In the genomic region with DNA sequence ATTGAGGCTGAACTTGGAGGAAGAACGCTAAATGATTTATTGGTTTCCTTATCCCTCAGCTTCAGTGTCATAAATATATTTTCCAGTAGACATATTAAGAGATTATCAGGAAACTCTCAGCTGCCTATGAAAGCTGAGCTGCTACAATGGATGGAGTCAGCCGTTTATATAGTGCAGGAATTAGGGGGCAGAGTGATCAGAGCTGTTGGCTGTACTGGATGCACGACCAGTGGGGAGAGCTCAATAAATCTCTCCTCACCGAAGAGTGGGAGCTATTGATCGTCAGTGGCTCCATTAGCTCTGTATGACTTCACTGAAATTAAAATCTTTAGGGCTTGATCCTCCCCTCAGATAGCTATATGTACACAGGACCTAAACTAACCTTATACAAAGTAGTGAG, we compare ENCODE assay signal across 19 mouse cellular contexts.
DNase-seq lines count a peak whose midpoint lies in the region; ATAC-seq and TF ChIP-seq lines count a peak whose summit lies in the region.
"Had no signal": no experiment of that assay in that cellular context is flagged by ENCODE, and none has a peak within 500 bp of the region (broad histone marks: within the 10 kb centered on the region; RNA-seq: fewer than 3 reads in every experiment).

No protein-coding gene starts in this region.

- no peak for TF ChIP-seq CTCF in midbrain, postnatal 0 days (IDR thresholded peaks at IDR 0.05)
- no peak for TF ChIP-seq CTCF in brain, embryonic 14.5 days (IDR thresholded peaks at IDR 0.05; ENCODE audit: borderline replicate concordance, extremely low read depth, insufficient read depth, insufficient read length)

- H3K27ac ChIP-seq in midbrain, embryonic 11.5 days (ENCODE audit: low read depth, low read length), result no peak overlapping the region
- no peak overlapping the region for H3K27ac ChIP-seq in midbrain, postnatal 0 days (ENCODE audit: low read depth, low read length)
- H3K27ac ChIP-seq in neural tube, embryonic 15.5 days (replicated peaks), result no peak overlapping the region
- H3K27ac ChIP-seq: embryonic facial prominence, embryonic 13.5 days; forebrain, embryonic 13.5 days; heart, embryonic 10.5 days; hindbrain, embryonic 12.5 days had no signal

- ATAC-seq in midbrain, embryonic 11.5 days (ENCODE audit: low FRiP score), result peak; percentile 57; the same call in 1 of the 2 replicates
- no peak for ATAC-seq in midbrain, postnatal 0 days (ENCODE audit: low FRiP score)
- peak; percentile 45; the same call in 1 of the 2 replicates for ATAC-seq in neural tube, embryonic 15.5 days (ENCODE audit: low FRiP score)
- ATAC-seq: forebrain, embryonic 13.5 days; hindbrain, embryonic 16.5 days had no signal

- H3K4me2 ChIP-seq in midbrain, embryonic 11.5 days, result no peak overlapping the region
- H3K4me2 ChIP-seq in midbrain, postnatal 0 days (ENCODE audit: low read depth, low read length, poor library complexity, severe bottlenecking), result no peak overlapping the region
- H3K4me2 ChIP-seq in neural tube, embryonic 15.5 days, result no peak overlapping the region
- H3K4me2 ChIP-seq: embryonic facial prominence, embryonic 13.5 days; forebrain, embryonic 13.5 days; hindbrain, embryonic 12.5 days had no signal

- DNase-seq in midbrain, embryonic 11.5 days (ENCODE audit: low spot score, missing footprints), result no peak
- no peak for DNase-seq in midbrain, postnatal 0 days (ENCODE audit: low spot score)
- DNase-seq in brain, embryonic 14.5 days (ENCODE audit: low read depth), result peak; percentile 7
- DNase-seq in mesoderm, embryonic 11.5 days (ENCODE audit: low read depth, low spot score), result peak; percentile 16
- no peak for DNase-seq in liver
- DNase-seq: adrenal gland, adult 2 months; adrenal gland, postnatal 25 days; cerebellum, adult 11 months; cerebellum, adult 8-10 months; cerebellum, postnatal 14 days; heart, adult 18-20 months; heart, postnatal 10 days; heart, postnatal 4 days had no signal

- no peaks in the 10 kb centered on the region for H3K4me1 ChIP-seq in midbrain, embryonic 11.5 days (ENCODE audit: control insufficient read depth, insufficient read depth, low read length)
- no peaks in the 10 kb centered on the region for H3K4me1 ChIP-seq in midbrain, postnatal 0 days (ENCODE audit: insufficient read depth, low read length)
- no peaks in the 10 kb centered on the region for H3K4me1 ChIP-seq in neural tube, embryonic 15.5 days
- H3K4me1 ChIP-seq: embryonic facial prominence, embryonic 13.5 days; forebrain, embryonic 13.5 days; heart, embryonic 10.5 days; hindbrain, embryonic 12.5 days had no signal

- H3K27me3 ChIP-seq in midbrain, embryonic 11.5 days (ENCODE audit: control insufficient read depth, insufficient read depth, low read length), result no peaks in the 10 kb centered on the region
- no peaks in the 10 kb centered on the region for H3K27me3 ChIP-seq in midbrain, postnatal 0 days (ENCODE audit: insufficient read depth, low read length)
- H3K27me3 ChIP-seq in neural tube, embryonic 15.5 days (replicated peaks), result no peaks in the 10 kb centered on the region
- H3K27me3 ChIP-seq: embryonic facial prominence, embryonic 13.5 days; forebrain, embryonic 13.5 days; hindbrain, embryonic 12.5 days had no signal

- WGBS in midbrain, embryonic 11.5 days, result 74% methylated on average over 5 of the region's 5 CpGs
- 68% methylated on average over 5 of the region's 5 CpGs for WGBS in midbrain, postnatal 0 days
- WGBS in neural tube, embryonic 15.5 days, result 48% methylated on average over 5 of the region's 5 CpGs

- no peak overlapping the region for H3K9ac ChIP-seq in midbrain, embryonic 11.5 days (ENCODE audit: low read length)
- H3K9ac ChIP-seq in midbrain, postnatal 0 days (replicated peaks; ENCODE audit: low read length, poor library complexity, severe bottlenecking), result no peak overlapping the region
- no peak overlapping the region for H3K9ac ChIP-seq in neural tube, embryonic 15.5 days (replicated peaks)
- H3K9ac ChIP-seq: embryonic facial prominence, embryonic 13.5 days; forebrain, embryonic 13.5 days; hindbrain, embryonic 12.5 days had no signal

- no peak overlapping the region for H3K4me3 ChIP-seq in midbrain, embryonic 11.5 days (ENCODE audit: low read depth, low read length)
- no peak overlapping the region for H3K4me3 ChIP-seq in midbrain, postnatal 0 days (ENCODE audit: low read depth, low read length)
- no peak overlapping the region for H3K4me3 ChIP-seq in neural tube, embryonic 15.5 days (replicated peaks)
- H3K4me3 ChIP-seq: embryonic facial prominence, embryonic 13.5 days; forebrain, embryonic 13.5 days; heart, embryonic 10.5 days; hindbrain, embryonic 12.5 days had no signal

- H3K9me3 ChIP-seq in midbrain, embryonic 11.5 days (ENCODE audit: control insufficient read depth, low read length), result no peaks in the 10 kb centered on the region
- no peaks in the 10 kb centered on the region for H3K9me3 ChIP-seq in midbrain, postnatal 0 days (ENCODE audit: low read length)
- no peaks in the 10 kb centered on the region for H3K9me3 ChIP-seq in neural tube, embryonic 15.5 days (replicated peaks)
- H3K9me3 ChIP-seq: embryonic facial prominence, embryonic 13.5 days; forebrain, embryonic 13.5 days; heart, embryonic 10.5 days; hindbrain, embryonic 12.5 days had no signal

- TF ChIP-seq POLR2A in brain, embryonic 14.5 days (IDR thresholded peaks at IDR 0.05; ENCODE audit: borderline replicate concordance, extremely low read depth, insufficient read depth, insufficient read length, poor library complexity, severe bottlenecking), result no peak

- no peaks in the 10 kb centered on the region for H3K36me3 ChIP-seq in midbrain, embryonic 11.5 days (ENCODE audit: control insufficient read depth, insufficient read depth, low read length)
- H3K36me3 ChIP-seq in midbrain, postnatal 0 days (ENCODE audit: insufficient read depth, low read length), result no peaks in the 10 kb centered on the region
- no peaks in the 10 kb centered on the region for H3K36me3 ChIP-seq in neural tube, embryonic 15.5 days
- H3K36me3 ChIP-seq: embryonic facial prominence, embryonic 13.5 days; heart, embryonic 10.5 days; hindbrain, embryonic 12.5 days had no signal

Comparison
In these comparisons a context has a peak if more than half of its experiments do, and no peak if none do; other contexts are left out.
1. DNase-seq: peak in brain, embryonic 14.5 days (single experiment) and mesoderm, embryonic 11.5 days (single experiment); none in midbrain, embryonic 11.5 days (single experiment), midbrain, postnatal 0 days (single experiment) and liver (single experiment).